Mouse (Mus musculus) forebrain, postnatal 0 days (tissue): ENCODE data around the gene Gm45521. TPM values are rescaled to one million over a fixed set of nuclear protein-coding genes. Genes with fewer than 3 reads are reported as not detected.

Source experiments
- ATAC-seq: fragments of 200-750 bp; cut with Nextera tagmentation; 2 replicates; pipeline ENCODE4 v1.8.0; 2017; ENCODE audit warnings: mild to moderate bottlenecking, moderate library complexity
- DNase-seq: peaks from one replicate; pipeline ENCODE4 v3.0.0-alpha.2; 2015
- H3K27ac ChIP-seq: fragments of 300-500 bp; sonication (generic); 2 replicates; pipeline ENCODE4 v1.5.1; 2014; ENCODE audit warnings: low read depth, mild to moderate bottlenecking, antibody characterized with exemption, low read length, moderate library complexity, mixed read lengths
- H3K27me3 ChIP-seq: fragments of 300-500 bp; sonication (generic); 2 replicates; pipeline ENCODE4 v1.6.1; 2014; ENCODE audit warnings: mild to moderate bottlenecking, low read length, mixed read lengths; ENCODE audit not compliant: insufficient read depth
- H3K36me3 ChIP-seq: fragments of 300-500 bp; sonication (generic); 2 replicates; pipeline ENCODE4 v1.6.1; 2014; ENCODE audit warnings: mild to moderate bottlenecking, moderate library complexity; ENCODE audit not compliant: insufficient read depth
- H3K4me1 ChIP-seq: fragments of 300-500 bp; sonication (generic); 2 replicates; pipeline ENCODE4 v1.6.1; 2014; ENCODE audit warnings: antibody characterized with exemption; ENCODE audit not compliant: insufficient read depth
- H3K4me2 ChIP-seq: fragments of 300-500 bp; sonication (generic); 2 replicates; pipeline ENCODE4 v1.6.1; 2014; ENCODE audit warnings: low read depth, mild to moderate bottlenecking, moderate library complexity
- H3K4me3 ChIP-seq: fragments of 300-500 bp; sonication (generic); 2 replicates; pipeline ENCODE4 v1.5.1; 2014; ENCODE audit warnings: low read depth, low read length, mixed read lengths
- H3K9ac ChIP-seq: fragments of 300-500 bp; sonication (generic); 2 replicates; pipeline ENCODE4 v1.6.1; 2014; ENCODE audit warnings: mild to moderate bottlenecking
- H3K9me3 ChIP-seq: fragments of 300-500 bp; sonication (generic); 2 replicates; pipeline ENCODE4 v1.6.1; 2016; ENCODE audit warnings: low read length
- CTCF ChIP-seq: sonication (generic); IDR thresholded peaks from 2 replicates; pipeline ENCODE4 v1.5.1; 2016; ENCODE audit warnings: antibody characterized with exemption, control low read depth, low read depth
- WGBS: fragments of 180-500 bp; shearing (Covaris S2); extraction: QIAGEN DNeasy Blood & Tissue Kit; methylation state at CpG from one replicate; pipeline ENCODE4 v1.1.7; 2014; 5-methylcytosine and 5-hydroxymethylcytosine counted together
- polyA plus RNA-seq: library from polyadenylated mRNA; unstranded; fragments of >200 nt; fragmentation: Nextera tagmentation; extraction: Ambion mirVana; gene quantifications from 2 replicates; pipeline ENCODE4 v1.2.1, GENCODE M21; 2015
- total RNA-seq: library from RNA; depleted of rRNA; stranded (reverse); fragments of >200 nt; gene quantifications from 2 replicates; pipeline ENCODE4 v1.2.3, GENCODE M21; 2014

Gm45521 gene
- total and polyA plus RNA-seq, 2 experiments from 2014 or later: not detected

GRCm38 (mm10) chr14:7963160-7963559 lies 6.1 kb downstream of the Gm45521 start:
- 70% methylated on average over 7 of the region's 7 CpGs for WGBS

GRCm38 (mm10) chr14:7964219-7964889 lies 7.3 kb downstream of the Gm45521 start:
- WGBS: 54% methylated on average over 11 of the region's 11 CpGs
- Histone ChIP-seq H3K4me1 (0 out of 2 replicates have a peak, but pooled peaks cover 4% of the 10 kb centered on the region), H3K36me3 (no peaks in the 10 kb centered on the region), H3K9me3 (no peaks in the 10 kb centered on the region), H3K4me2 (no peak overlapping the region), H3K27ac (no peak overlapping the region), H3K9ac (no peak overlapping the region), H3K4me3 (no peak overlapping the region), H3K27me3 (no peaks in the 10 kb centered on the region)
- DNase-seq (peak; percentile 90), ATAC-seq (peak; percentile 82)
- TF ChIP-seq CTCF: peak; percentile 92

More at GRCm38 (mm10) chr14:7963160-7963559, 6.1 kb downstream of the Gm45521 start:
- no peak overlapping the region for H3K27ac ChIP-seq
- no peak overlapping the region for H3K4me2 ChIP-seq
- H3K27me3 ChIP-seq: no peaks in the 10 kb centered on the region
- 0 out of 2 replicates have a peak, but pooled peaks cover 4% of the 10 kb centered on the region for H3K4me1 ChIP-seq
- H3K36me3 ChIP-seq: no peaks in the 10 kb centered on the region
- no peaks in the 10 kb centered on the region for H3K9me3 ChIP-seq
- no peak overlapping the region for H3K9ac ChIP-seq
- ATAC-seq: no peak
- TF ChIP-seq CTCF: no peak
- DNase-seq: no peak
- H3K4me3 ChIP-seq: no peak overlapping the region

GRCm38 (mm10) chr14:7971889-7972493 lies 14.9 kb downstream of the Gm45521 start:
- Histone ChIP-seq H3K4me3 (no peak overlapping the region), H3K27ac (no peak overlapping the region), H3K4me1 (no peaks in the 10 kb centered on the region), H3K27me3 (no peaks in the 10 kb centered on the region), H3K9ac (no peak overlapping the region), H3K9me3 (no peaks in the 10 kb centered on the region), H3K4me2 (no peak overlapping the region), H3K36me3 (no peaks in the 10 kb centered on the region)
- TF ChIP-seq CTCF: no peak
- WGBS: 70% methylated on average over 10 of the region's 10 CpGs
- no peak for DNase-seq
- ATAC-seq: no peak

GRCm38 (mm10) chr14:7974643-7975042 lies 17.6 kb downstream of the Gm45521 start:
- no peaks in the 10 kb centered on the region for H3K4me1 ChIP-seq
- no peak overlapping the region for H3K4me2 ChIP-seq
- no peaks in the 10 kb centered on the region for H3K9me3 ChIP-seq
- no peak overlapping the region for H3K27ac ChIP-seq
- H3K4me3 ChIP-seq: no peak overlapping the region
- no peaks in the 10 kb centered on the region for H3K27me3 ChIP-seq
- no peak overlapping the region for H3K9ac ChIP-seq
- ATAC-seq (no peak), DNase-seq (no peak)
- TF ChIP-seq CTCF: no peak
- 89% methylated on average over 1 of the region's 1 CpGs for WGBS
- no peaks in the 10 kb centered on the region for H3K36me3 ChIP-seq

GRCm38 (mm10) chr14:7975177-7975576 lies 18.1 kb downstream of the Gm45521 start:
- 85% methylated on average over 6 of the region's 6 CpGs for WGBS
- no peak for TF ChIP-seq CTCF
- Histone ChIP-seq H3K9me3 (no peaks in the 10 kb centered on the region), H3K4me2 (no peak overlapping the region), H3K36me3 (no peaks in the 10 kb centered on the region), H3K4me1 (no peaks in the 10 kb centered on the region), H3K27ac (no peak overlapping the region), H3K4me3 (no peak overlapping the region), H3K27me3 (no peaks in the 10 kb centered on the region), H3K9ac (no peak overlapping the region)
- peak; percentile 12; the same call in 1 of the 2 replicates for ATAC-seq
- no peak for DNase-seq

- H3K27ac ChIP-seq: no peak overlapping the region
- no peak overlapping the region for H3K9ac ChIP-seq
- no peaks in the 10 kb centered on the region for H3K9me3 ChIP-seq
- H3K4me2 ChIP-seq: no peak overlapping the region
- no peaks in the 10 kb centered on the region for H3K27me3 ChIP-seq
- no peak for TF ChIP-seq CTCF
- WGBS: 98% methylated on average over 1 of the region's 1 CpGs
- no peaks in the 10 kb centered on the region for H3K4me1 ChIP-seq
- H3K4me3 ChIP-seq: no peak overlapping the region
- DNase-seq: no peak
- no peaks in the 10 kb centered on the region for H3K36me3 ChIP-seq
- no peak for ATAC-seq
Measured at GRCm38 (mm10) chr14:7977471-7977870, 20.4 kb downstream of the Gm45521 start.

- Histone ChIP-seq H3K9ac (no peak overlapping the region), H3K4me3 (no peak overlapping the region), H3K4me2 (no peak overlapping the region), H3K4me1 (no peaks in the 10 kb centered on the region), H3K9me3 (no peaks in the 10 kb centered on the region), H3K27ac (no peak overlapping the region), H3K36me3 (no peaks in the 10 kb centered on the region), H3K27me3 (no peaks in the 10 kb centered on the region)
- no peak for DNase-seq
- no peak for ATAC-seq
- TF ChIP-seq CTCF: no peak
- 88% methylated on average over 1 of the region's 1 CpGs for WGBS
Measured at GRCm38 (mm10) chr14:7978183-7978582, 21.1 kb downstream of the Gm45521 start.
